Mouse (Mus musculus) thymus, postnatal 10 days (tissue): ENCODE data around the gene Rln1.

Source experiments
- DNase-seq, 2 experiments: peaks; one replicate each; pipeline ENCODE4 v3.0.0; 2021; ENCODE audit warnings: low spot score in 2 of 2

Gene Rln1

GRCm38 (mm10) chr19:29296166-29296565 is 38.3 kb downstream of the Rln1 start:
- no peak for DNase-seq

GRCm38 (mm10) chr19:29294756-29295155 is 39.7 kb downstream of the Rln1 start:
- no peak for DNase-seq

- DNase-seq, result no peak
Measured at GRCm38 (mm10) chr19:29292546-29292945, 41.9 kb downstream of the Rln1 start.

GRCm38 (mm10) chr19:29291532-29291931 is 42.9 kb downstream of the Rln1 start:
- no peak for DNase-seq

- DNase-seq, result no peak
Measured at GRCm38 (mm10) chr19:29287863-29288262, 46.6 kb downstream of the Rln1 start.

GRCm38 (mm10) chr19:29285451-29285869 is 49.0 kb downstream of the Rln1 start:
- no peak for DNase-seq
